ENCODE assay signal across 8 mouse cellular contexts in genomic region chr12:112113710-112114109, GRCm38 (mm10). TPM values are rescaled to one million over a fixed set of nuclear protein-coding genes. Genes with fewer than 3 reads are reported as not detected.
A peak's percentile ranks its signal among the peaks of the same experiment; 100 is the strongest.
DNase-seq lines count a peak whose midpoint lies in the region; ATAC-seq and TF ChIP-seq lines count a peak whose summit lies in the region.

No protein-coding gene starts in this region.

- H3K4me2 ChIP-seq in intestine, postnatal 0 days (replicated peaks; ENCODE audit: low read depth) = no peak overlapping the region
- H3K4me2 ChIP-seq in intestine, embryonic 16.5 days (ENCODE audit: low read depth, low read length) = no peak overlapping the region

- 0 out of 2 replicates have a peak, but pooled peaks cover 7% of the 10 kb centered on the region for H3K4me1 ChIP-seq in intestine, postnatal 0 days (replicated peaks; ENCODE audit: control insufficient read depth, insufficient read depth, low read length)
- H3K4me1 ChIP-seq in intestine, embryonic 16.5 days (ENCODE audit: control insufficient read depth, insufficient read depth, low read length) = peaks cover 29% of the 10 kb centered on the region
- peaks cover 11% of the 10 kb centered on the region for H3K4me1 ChIP-seq in limb, embryonic 10.5 days

- peak; percentile 80 to 84 for DNase-seq in gastrocnemius, adult 8-10 months (ENCODE audit: low spot score in 2 of 2)
- peak; percentile 87 to 95 for DNase-seq in kidney, adult 8-10 months
- DNase-seq in limb, embryonic 10.5 days (ENCODE audit: low spot score) = peak; percentile 89
- peak; percentile 30 to 57 for DNase-seq in monocyte, adult 2 months (ENCODE audit: low read depth in 1 of 2, low spot score in 2 of 2)
- DNase-seq in spleen, postnatal 10 days (ENCODE audit: low spot score in 2 of 2) = peak; percentile 69 to 82

- no peaks in the 10 kb centered on the region for H3K9me3 ChIP-seq in intestine, postnatal 0 days (ENCODE audit: control insufficient read depth)
- H3K9me3 ChIP-seq in intestine, embryonic 16.5 days (ENCODE audit: control insufficient read depth, low read length) = no peaks in the 10 kb centered on the region
- H3K9me3 ChIP-seq in limb, embryonic 10.5 days (replicated peaks) = no peaks in the 10 kb centered on the region

- H3K4me3 ChIP-seq in intestine, postnatal 0 days (ENCODE audit: low read depth, low read length) = no peak overlapping the region
- H3K4me3 ChIP-seq in intestine, embryonic 16.5 days (ENCODE audit: low read length) = no peak overlapping the region
- no peak overlapping the region for H3K4me3 ChIP-seq in limb, embryonic 10.5 days

- TF ChIP-seq CTCF in intestine, postnatal 0 days (IDR thresholded peaks at IDR 0.05; ENCODE audit: low read depth) = peak; percentile 99

- no peaks in the 10 kb centered on the region for H3K27me3 ChIP-seq in intestine, postnatal 0 days (replicated peaks; ENCODE audit: control insufficient read depth, insufficient read depth, low read length)
- no peaks in the 10 kb centered on the region for H3K27me3 ChIP-seq in intestine, embryonic 16.5 days (replicated peaks; ENCODE audit: control insufficient read depth, insufficient read depth, low read length)
- H3K27me3 ChIP-seq in limb, embryonic 10.5 days (ENCODE audit: low read depth, poor library complexity, severe bottlenecking) = peaks cover 16% of the 10 kb centered on the region; the same call in 1 of the 2 replicates

- H3K27ac ChIP-seq in intestine, postnatal 0 days (ENCODE audit: low read depth, low read length) = no peak overlapping the region
- no peak overlapping the region for H3K27ac ChIP-seq in intestine, embryonic 16.5 days (ENCODE audit: low read length)
- no peak overlapping the region; the same call in 1 of the 2 replicates for H3K27ac ChIP-seq in limb, embryonic 10.5 days

- WGBS in intestine, postnatal 0 days = 15% methylated on average over 7 of the region's 7 CpGs
- 12% methylated on average over 7 of the region's 7 CpGs for WGBS in intestine, embryonic 16.5 days
- WGBS in limb, embryonic 10.5 days = 11% methylated on average over 7 of the region's 7 CpGs

- peaks cover 8% of the 10 kb centered on the region; the same call in 1 of the 2 replicates for H3K36me3 ChIP-seq in intestine, postnatal 0 days (ENCODE audit: control insufficient read depth, insufficient read depth)
- H3K36me3 ChIP-seq in intestine, embryonic 16.5 days (ENCODE audit: control insufficient read depth, insufficient read depth, low read length) = no peaks in the 10 kb centered on the region
- H3K36me3 ChIP-seq in limb, embryonic 10.5 days = no peaks in the 10 kb centered on the region

- no peak overlapping the region for H3K9ac ChIP-seq in intestine, postnatal 0 days (ENCODE audit: low read depth, low read length)
- no peak overlapping the region for H3K9ac ChIP-seq in intestine, embryonic 16.5 days (ENCODE audit: low read depth, low read length)

- 0 out of 2 replicates have a peak, but pooled peaks have one; percentile 7 for ATAC-seq in intestine, postnatal 0 days
- ATAC-seq in intestine, embryonic 16.5 days = no peak
- peak; percentile 87 for ATAC-seq in common myeloid progenitor, adult 5-6 weeks (replicated peaks; ENCODE audit: low read depth, poor library complexity, severe bottlenecking)

RNA-seq across cellular contexts. Expression of gene Aspg, which starts 7.2 kb away (rescaled TPM):
- 14.3 and 14.4 TPM in 2 replicates for polyA plus RNA-seq in intestine, postnatal 0 days (2015; fragmentation: Nextera tagmentation; extraction: Ambion mirVana)
- polyA plus RNA-seq in intestine, embryonic 16.5 days (2015; fragmentation: Nextera tagmentation; extraction: Ambion mirVana) = 38.4 and 40.4 TPM in 2 replicates
- not detected in 2 replicates for total RNA-seq in common myeloid progenitor, adult 5-6 weeks (2017)
- not detected for total RNA-seq in gastrocnemius, adult 8-10 months (2022)
- 1.2 and 2.2 TPM in 2 replicates for polyA plus RNA-seq in limb, embryonic 10.5 days (2016; fragmentation: Nextera tagmentation; extraction: Ambion mirVana)

RNA-seq across cellular contexts. Expression of gene Kif26a, which starts 32.3 kb away (rescaled TPM):
- polyA plus RNA-seq in intestine, postnatal 0 days (2015; fragmentation: Nextera tagmentation; extraction: Ambion mirVana) = 0.89 and 1.1 TPM in 2 replicates
- 1.9 and 2.4 TPM in 2 replicates for polyA plus RNA-seq in intestine, embryonic 16.5 days (2015; fragmentation: Nextera tagmentation; extraction: Ambion mirVana)
- total RNA-seq in common myeloid progenitor, adult 5-6 weeks (2017) = not detected in 2 replicates
- total RNA-seq in gastrocnemius, adult 8-10 months (2022) = 1 to 10 TPM; 3.4 to 4.5 (median 3.5) TPM
- polyA plus RNA-seq in limb, embryonic 10.5 days (2016; fragmentation: Nextera tagmentation; extraction: Ambion mirVana) = 2.8 and 3.9 TPM in 2 replicates
